Comparison of ENCODE assay signal across 16 mouse cellular contexts in the genomic region with DNA sequence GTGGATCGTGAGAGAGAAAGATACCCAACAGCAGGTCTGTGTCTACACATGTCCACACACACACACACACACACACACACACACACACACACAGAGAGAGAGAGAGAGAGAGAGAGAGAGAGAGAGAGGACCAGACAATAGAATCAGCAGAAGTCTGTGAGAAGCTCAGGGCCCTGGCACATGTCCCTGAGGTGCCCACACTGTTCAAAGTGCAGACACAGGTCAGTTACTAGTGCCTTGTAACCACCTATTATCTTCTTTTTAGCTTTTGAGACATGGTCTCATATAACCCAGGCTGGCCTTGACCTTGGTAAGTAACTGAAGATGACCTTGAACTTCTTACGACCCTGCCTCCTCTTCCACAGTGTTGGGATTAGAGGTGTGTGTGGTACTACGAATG. TPM values are rescaled to one million over a fixed set of nuclear protein-coding genes. Genes with fewer than 3 reads are reported as not detected.
DNase-seq lines count a peak whose midpoint lies in the region; ATAC-seq and TF ChIP-seq lines count a peak whose summit lies in the region.
"Had no signal": no experiment of that assay in that cellular context is flagged by ENCODE, and none has a peak within 500 bp of the region (broad histone marks: within the 10 kb centered on the region; RNA-seq: fewer than 3 reads in every experiment).

No protein-coding gene starts in this region.

- peaks cover 79% of the 10 kb centered on the region for H3K4me1 ChIP-seq in heart, embryonic 13.5 days
- H3K4me1 ChIP-seq in kidney, embryonic 14.5 days (ENCODE audit: control insufficient read depth, insufficient read depth, low read length), result peaks cover 25% of the 10 kb centered on the region
- H3K4me1 ChIP-seq in bone marrow, adult 2 months (ENCODE audit: control insufficient read depth, insufficient read depth, low read length), result peaks cover 21% of the 10 kb centered on the region
- H3K4me1 ChIP-seq: forebrain, embryonic 15.5 days had no signal

- H3K36me3 ChIP-seq in heart, embryonic 13.5 days, result no peaks in the 10 kb centered on the region
- no peaks in the 10 kb centered on the region for H3K36me3 ChIP-seq in kidney, embryonic 14.5 days (ENCODE audit: control insufficient read depth, insufficient read depth, low read length)
- H3K36me3 ChIP-seq: embryonic facial prominence, embryonic 12.5 days; forebrain, embryonic 15.5 days; G1E; limb, embryonic 15.5 days; lung, embryonic 15.5 days had no signal

- no peak for TF ChIP-seq CTCF in bone marrow, adult 2 months (IDR thresholded peaks at IDR 0.05; ENCODE audit: control insufficient read depth, insufficient read depth, low read length)

- WGBS in heart, embryonic 13.5 days, result 63% methylated on average over 3 of the region's 3 CpGs
- WGBS in kidney, embryonic 14.5 days, result 73% methylated on average over 3 of the region's 3 CpGs
- WGBS in bone marrow, adult 2 months, result 61% methylated on average over 3 of the region's 3 CpGs

- no peak overlapping the region for H3K4me3 ChIP-seq in heart, embryonic 13.5 days
- H3K4me3 ChIP-seq in kidney, embryonic 14.5 days (ENCODE audit: low read length), result no peak overlapping the region
- H3K4me3 ChIP-seq in bone marrow, adult 2 months (replicated peaks; ENCODE audit: control insufficient read depth, low read depth, low read length), result no peak overlapping the region
- H3K4me3 ChIP-seq: embryonic facial prominence, embryonic 12.5 days; forebrain, embryonic 15.5 days; limb, embryonic 15.5 days; lung, embryonic 15.5 days had no signal

- DNase-seq in heart, adult 18-20 months, result no peak
- DNase-seq in kidney, adult 9 months, result peak; percentile 55
- DNase-seq in R1 (ENCODE audit: low read depth, low spot score), result peak; percentile 38
- no peak for DNase-seq in ovary, adult 18-20 months (ENCODE audit: low spot score)
- DNase-seq: cerebellum, adult 9-10 months; kidney, adult 11 months; lung, postnatal 4 days; right cerebral cortex, adult 18-20 months had no signal

- H3K4me2 ChIP-seq in heart, embryonic 13.5 days, result no peak overlapping the region
- H3K4me2 ChIP-seq in kidney, embryonic 14.5 days (replicated peaks; ENCODE audit: low read depth, low read length), result no peak overlapping the region
- H3K4me2 ChIP-seq: embryonic facial prominence, embryonic 12.5 days; forebrain, embryonic 15.5 days; limb, embryonic 15.5 days; lung, embryonic 15.5 days had no signal

- H3K27me3 ChIP-seq in heart, embryonic 13.5 days (replicated peaks), result no peaks in the 10 kb centered on the region
- no peaks in the 10 kb centered on the region for H3K27me3 ChIP-seq in kidney, embryonic 14.5 days (ENCODE audit: control insufficient read depth, insufficient read depth, low read length)
- H3K27me3 ChIP-seq: embryonic facial prominence, embryonic 12.5 days; forebrain, embryonic 15.5 days; limb, embryonic 15.5 days; lung, embryonic 15.5 days had no signal

- peak overlapping the region; percentile 33; the same call in 1 of the 2 replicates for H3K9ac ChIP-seq in heart, embryonic 13.5 days
- H3K9ac ChIP-seq in kidney, embryonic 14.5 days (ENCODE audit: low read depth, low read length), result no peak overlapping the region
- H3K9ac ChIP-seq: embryonic facial prominence, embryonic 12.5 days; forebrain, embryonic 15.5 days; limb, embryonic 15.5 days; lung, embryonic 15.5 days had no signal

- TF ChIP-seq POLR2A in bone marrow, adult 2 months (IDR thresholded peaks at IDR 0.05; ENCODE audit: borderline replicate concordance, control insufficient read depth, low read depth, low read length), result no peak

- H3K9me3 ChIP-seq in heart, embryonic 13.5 days, result no peaks in the 10 kb centered on the region
- H3K9me3 ChIP-seq in kidney, embryonic 14.5 days (ENCODE audit: control insufficient read depth, low read length), result no peaks in the 10 kb centered on the region
- H3K9me3 ChIP-seq: embryonic facial prominence, embryonic 12.5 days; forebrain, embryonic 15.5 days; G1E; limb, embryonic 15.5 days; lung, embryonic 15.5 days had no signal

- no peak for ATAC-seq in heart, embryonic 13.5 days (ENCODE audit: extremely low read depth, insufficient number of reproducible peaks, low FRiP score, low TSS enrichment)
- no peak for ATAC-seq in kidney, embryonic 14.5 days (ENCODE audit: low FRiP score, low TSS enrichment)
- ATAC-seq: forebrain, embryonic 15.5 days had no signal

- H3K27ac ChIP-seq in heart, embryonic 13.5 days (replicated peaks), result peak overlapping the region; percentile 48
- H3K27ac ChIP-seq in kidney, embryonic 14.5 days (ENCODE audit: low read depth, low read length), result no peak overlapping the region
- peak overlapping the region; percentile 40; the same call in 1 of the 2 replicates for H3K27ac ChIP-seq in bone marrow, adult 2 months (ENCODE audit: control insufficient read depth, insufficient read depth, low read depth, low read length, poor library complexity)
- H3K27ac ChIP-seq: embryonic facial prominence, embryonic 12.5 days; forebrain, embryonic 15.5 days; limb, embryonic 15.5 days; lung, embryonic 15.5 days had no signal

RNA-seq across cellular contexts. Expression of a gene that starts 28.9 kb away (rescaled TPM):
- 116 and 121 TPM in 2 replicates for polyA plus RNA-seq in heart, embryonic 13.5 days (2015; fragmentation: Nextera tagmentation; extraction: Ambion mirVana)
- 100 to 1,000 TPM; 171 to 173 TPM for total RNA-seq in heart, adult 18-20 months (2021)
- polyA plus RNA-seq in kidney, embryonic 14.5 days (2014; fragmentation: Nextera tagmentation; extraction: Ambion mirVana), result 41.3 and 42.6 TPM in 2 replicates
- polyA plus RNA-seq in bone marrow, adult 2 months (2011; ENCODE audit: insufficient read depth, insufficient read length, low replicate concordance, missing spikeins), result 204 and 219 TPM in 2 replicates

RNA-seq across cellular contexts. Expression of a gene that starts 49.3 kb away (rescaled TPM):
- polyA plus RNA-seq in heart, embryonic 13.5 days (2015; fragmentation: Nextera tagmentation; extraction: Ambion mirVana), result 94.7 and 106 TPM in 2 replicates
- total RNA-seq in heart, adult 18-20 months (2021), result 10 to 100 TPM; 21.5 to 21.8 TPM
- polyA plus RNA-seq in kidney, embryonic 14.5 days (2014; fragmentation: Nextera tagmentation; extraction: Ambion mirVana), result 131 and 155 TPM in 2 replicates
- polyA plus RNA-seq in bone marrow, adult 2 months (2011; ENCODE audit: insufficient read depth, insufficient read length, low replicate concordance, missing spikeins), result 55.2 and 61.5 TPM in 2 replicates

Comparison
In these comparisons a context has a peak if more than half of its experiments do, and no peak if none do; other contexts are left out.
1. DNase-seq: peak in kidney, adult 9 months (single experiment) and R1 (single experiment); none in heart, adult 18-20 months (0 of 2) and ovary, adult 18-20 months (single experiment).